Mouse (Mus musculus) midbrain, postnatal 0 days (tissue): ENCODE data around the gene Sptbn1. TPM values are rescaled to one million over a fixed set of nuclear protein-coding genes. Genes with fewer than 3 reads are reported as not detected.

Experiments
- ATAC-seq: fragments of 200-750 bp; cut with Nextera tagmentation; 2 replicates; pipeline ENCODE4 v1.8.0; 2017; ENCODE audit warnings: moderate number of reproducible peaks, mild to moderate bottlenecking, moderate TSS enrichment, moderate library complexity; ENCODE audit not compliant: low FRiP score
- DNase-seq: peaks from one replicate; pipeline ENCODE4 v3.0.0-alpha.2; 2015; ENCODE audit warnings: low spot score
- H3K27ac ChIP-seq: fragments of 300-500 bp; sonication (generic); 2 replicates; pipeline ENCODE4 v1.5.1; 2014; ENCODE audit warnings: low read depth, mild to moderate bottlenecking, low read length, mixed read lengths
- H3K27me3 ChIP-seq: fragments of 300-500 bp; sonication (generic); 2 replicates; pipeline ENCODE4 v1.6.1; 2014; ENCODE audit warnings: low read length, control low read depth, mixed read lengths; ENCODE audit not compliant: insufficient read depth
- H3K36me3 ChIP-seq: fragments of 300-500 bp; sonication (generic); 2 replicates; pipeline ENCODE4 v1.6.1; 2014; ENCODE audit warnings: low read length, control low read depth, mixed read lengths; ENCODE audit not compliant: insufficient read depth
- H3K4me1 ChIP-seq: fragments of 300-500 bp; sonication (generic); 2 replicates; pipeline ENCODE4 v1.6.1; 2014; ENCODE audit warnings: mild to moderate bottlenecking, control low read depth, antibody characterized with exemption, low read length, mixed read lengths; ENCODE audit not compliant: insufficient read depth
- H3K4me2 ChIP-seq: fragments of 300-500 bp; sonication (generic); 2 replicates; pipeline ENCODE4 v1.6.1; 2014; ENCODE audit warnings: low read depth, mild to moderate bottlenecking, low read length, mixed read lengths; ENCODE audit not compliant: poor library complexity, severe bottlenecking
- H3K4me3 ChIP-seq: fragments of 300-500 bp; sonication (generic); 2 replicates; pipeline ENCODE4 v1.5.1; 2014; ENCODE audit warnings: low read depth, mild to moderate bottlenecking, low read length, moderate library complexity
- H3K9ac ChIP-seq: fragments of 300-500 bp; sonication (generic); replicated peaks from 2 replicates; pipeline ENCODE4 v1.6.1; 2014; ENCODE audit warnings: mild to moderate bottlenecking, low read length, moderate library complexity, mixed read lengths; ENCODE audit not compliant: poor library complexity, severe bottlenecking
- H3K9me3 ChIP-seq: fragments of 300-500 bp; sonication (generic); 2 replicates; pipeline ENCODE4 v1.6.1; 2016; ENCODE audit warnings: low read length, control low read depth
- CTCF ChIP-seq: IDR thresholded peaks from 2 replicates; pipeline ENCODE4 v1.5.1; 2016; ENCODE audit warnings: antibody characterized with exemption, mild to moderate bottlenecking
- WGBS: fragments of 180-500 bp; shearing (Covaris S2); extraction: QIAGEN DNeasy Blood & Tissue Kit; methylation state at CpG from one replicate; pipeline ENCODE4 v1.1.7; 2014; 5-methylcytosine and 5-hydroxymethylcytosine counted together
- polyA plus RNA-seq: library from polyadenylated mRNA; unstranded; fragments of >200 nt; fragmentation: Nextera tagmentation; extraction: Ambion mirVana; gene quantifications from 2 replicates; pipeline ENCODE4 v1.2.1, GENCODE M21; 2015
- total RNA-seq: library from RNA; depleted of rRNA; stranded (reverse); fragments of >200 nt; gene quantifications from 2 replicates; pipeline ENCODE4 v1.2.3, GENCODE M21; 2014

Sptbn1 gene
- total and polyA plus RNA-seq, 2 experiments from 2014 or later: 173 to 294 TPM

DNA sequence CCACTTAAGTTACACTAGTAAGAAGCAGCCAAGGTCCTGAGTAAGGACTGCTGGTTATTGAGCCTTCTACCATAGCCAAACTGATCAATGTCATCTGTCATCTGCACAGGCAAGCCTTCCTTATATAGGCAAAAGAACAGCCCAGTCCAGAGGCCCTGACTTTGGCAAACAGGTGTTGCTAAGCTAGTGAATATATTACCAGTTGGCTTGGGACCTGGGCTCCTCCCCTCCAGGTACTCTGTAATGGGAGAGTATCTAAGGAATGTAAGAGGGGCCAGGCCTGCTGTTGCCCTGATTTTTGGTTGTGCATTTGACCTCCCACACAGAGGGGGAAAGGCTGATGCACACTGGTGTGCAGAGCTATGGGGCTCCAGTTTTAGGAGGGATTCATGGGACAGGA lies 63.6 kb downstream of the Sptbn1 start:
- no peak overlapping the region for H3K9ac ChIP-seq
- H3K4me3 ChIP-seq: no peak overlapping the region
- H3K4me1 ChIP-seq: no peaks in the 10 kb centered on the region
- TF ChIP-seq CTCF: no peak
- DNase-seq (no peak), ATAC-seq (no peak)
- no peaks in the 10 kb centered on the region for H3K9me3 ChIP-seq
- no peak overlapping the region for H3K27ac ChIP-seq
- H3K36me3 ChIP-seq: peaks cover 3% of the 10 kb centered on the region; the same call in 1 of the 2 replicates
- H3K27me3 ChIP-seq: no peaks in the 10 kb centered on the region
- no peak overlapping the region for H3K4me2 ChIP-seq

GRCm38 (mm10) chr11:30200391-30200790 lies 67.6 kb downstream of the Sptbn1 start:
- Histone ChIP-seq H3K4me2 (no peak overlapping the region), H3K4me1 (no peaks in the 10 kb centered on the region), H3K36me3 (peaks cover 3% of the 10 kb centered on the region; the same call in 1 of the 2 replicates), H3K9ac (no peak overlapping the region), H3K9me3 (no peaks in the 10 kb centered on the region), H3K27me3 (no peaks in the 10 kb centered on the region), H3K27ac (no peak overlapping the region), H3K4me3 (no peak overlapping the region)
- ATAC-seq: no peak
- TF ChIP-seq CTCF: no peak
- DNase-seq: no peak

GRCm38 (mm10) chr11:30198091-30198675 lies 69.8 kb downstream of the Sptbn1 start:
- Histone ChIP-seq H3K4me1 (no peaks in the 10 kb centered on the region), H3K27me3 (no peaks in the 10 kb centered on the region), H3K36me3 (peaks cover 3% of the 10 kb centered on the region; the same call in 1 of the 2 replicates), H3K4me2 (peak overlapping the region; percentile 69), H3K9me3 (no peaks in the 10 kb centered on the region), H3K9ac (peak overlapping the region; percentile 47), H3K27ac (peak overlapping the region; percentile 44), H3K4me3 (peak overlapping the region; percentile 43)
- WGBS: 2% methylated on average over 34 of the region's 34 CpGs
- ATAC-seq (peak; percentile 90), DNase-seq (peak; percentile 58)
- TF ChIP-seq CTCF: peak; percentile 36

DNA sequence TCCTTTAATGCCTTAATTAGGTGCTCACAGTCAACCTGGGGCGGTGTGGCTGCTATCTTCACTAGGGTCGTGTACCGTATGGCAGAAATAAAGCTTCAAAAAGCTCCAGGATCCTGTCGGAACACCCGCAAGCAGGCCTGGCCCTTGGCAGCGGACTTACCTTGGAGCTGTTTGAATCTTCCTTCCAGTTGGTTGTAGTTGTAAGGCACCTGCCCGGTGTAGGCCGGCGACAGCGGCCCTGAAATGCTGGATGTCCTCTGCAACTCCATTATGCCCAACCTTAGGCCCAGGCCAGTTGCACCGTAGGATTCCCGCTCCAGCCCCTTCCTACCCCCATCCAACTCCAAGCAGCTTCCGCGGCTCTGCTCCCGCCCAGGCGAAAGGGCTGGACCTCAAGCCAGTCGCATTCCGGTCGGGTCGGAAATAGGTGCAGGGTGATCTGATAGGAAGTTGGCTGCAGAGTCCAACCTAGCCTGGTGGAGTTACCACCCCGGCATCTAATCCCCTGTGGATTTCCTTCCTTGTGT lies 70.3 kb downstream of the Sptbn1 start:
- peak overlapping the region; percentile 44 for H3K27ac ChIP-seq
- peaks cover 2% of the 10 kb centered on the region; the same call in 1 of the 2 replicates for H3K36me3 ChIP-seq
- peak overlapping the region; percentile 43 for H3K4me3 ChIP-seq
- H3K4me1 ChIP-seq: no peaks in the 10 kb centered on the region
- H3K9me3 ChIP-seq: no peaks in the 10 kb centered on the region
- H3K4me2 ChIP-seq: peak overlapping the region; percentile 69
- no peak for DNase-seq
- WGBS: 6% methylated on average over 21 of the region's 21 CpGs
- H3K9ac ChIP-seq: peak overlapping the region; percentile 47
- peak; percentile 48 for ATAC-seq
- TF ChIP-seq CTCF: no peak
- H3K27me3 ChIP-seq: no peaks in the 10 kb centered on the region

GRCm38 (mm10) chr11:30196368-30197070 lies 71.5 kb downstream of the Sptbn1 start:
- H3K4me1 ChIP-seq: no peaks in the 10 kb centered on the region
- ATAC-seq (no peak), DNase-seq (no peak)
- no peaks in the 10 kb centered on the region for H3K27me3 ChIP-seq
- no peaks in the 10 kb centered on the region for H3K36me3 ChIP-seq
- H3K27ac ChIP-seq: no peak overlapping the region
- TF ChIP-seq CTCF: no peak
- H3K9ac ChIP-seq: no peak overlapping the region
- H3K9me3 ChIP-seq: no peaks in the 10 kb centered on the region
- 76% methylated on average over 4 of the region's 4 CpGs for WGBS
- no peak overlapping the region for H3K4me3 ChIP-seq
- H3K4me2 ChIP-seq: no peak overlapping the region

DNA sequence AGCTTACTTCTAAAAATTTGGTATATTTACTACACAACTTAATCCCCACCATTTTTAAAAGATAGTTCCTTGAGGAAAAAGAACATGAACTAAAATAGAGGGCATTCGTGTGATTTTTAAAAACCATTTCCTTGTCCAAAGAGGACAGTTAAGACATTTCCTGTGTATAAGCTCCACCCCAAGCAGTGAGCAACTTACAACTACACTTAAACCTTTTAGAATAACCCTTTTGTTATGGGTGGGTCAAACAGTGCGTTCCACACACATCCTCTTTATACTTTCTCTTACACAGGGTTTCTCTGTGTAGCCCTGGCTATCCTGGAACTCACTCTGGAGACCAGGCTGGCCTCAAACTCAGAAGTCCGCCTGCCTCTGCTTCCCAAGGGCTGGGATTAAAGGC lies 72.2 kb downstream of the Sptbn1 start:
- ATAC-seq (no peak), DNase-seq (no peak)
- Histone ChIP-seq H3K9me3 (no peaks in the 10 kb centered on the region), H3K9ac (no peak overlapping the region), H3K36me3 (no peaks in the 10 kb centered on the region), H3K27ac (no peak overlapping the region), H3K4me3 (no peak overlapping the region), H3K4me1 (no peaks in the 10 kb centered on the region), H3K4me2 (no peak overlapping the region), H3K27me3 (no peaks in the 10 kb centered on the region)
- 79% methylated on average over 3 of the region's 3 CpGs for WGBS
- TF ChIP-seq CTCF: no peak
